16 mouse cellular contexts compared by ENCODE assay signal in genomic region chr7:116200951-116201351, GRCm38 (mm10).
DNase-seq lines count a peak whose midpoint lies in the region; ATAC-seq and TF ChIP-seq lines count a peak whose summit lies in the region.
"Had no signal": no experiment of that assay in that cellular context is flagged by ENCODE, and none has a peak within 500 bp of the region (broad histone marks: within the 10 kb centered on the region; RNA-seq: fewer than 3 reads in every experiment).

No protein-coding gene starts in this region.

- H3K27me3 ChIP-seq in intestine, postnatal 0 days (replicated peaks; ENCODE audit: control insufficient read depth, insufficient read depth, low read length): no peaks in the 10 kb centered on the region
- H3K27me3 ChIP-seq in intestine, embryonic 16.5 days (replicated peaks; ENCODE audit: control insufficient read depth, insufficient read depth, low read length): no peaks in the 10 kb centered on the region

- no peak overlapping the region; the same call in 1 of the 2 replicates for H3K4me2 ChIP-seq in intestine, postnatal 0 days (replicated peaks; ENCODE audit: low read depth)
- no peak overlapping the region for H3K4me2 ChIP-seq in intestine, embryonic 16.5 days (ENCODE audit: low read depth, low read length)
- H3K4me2 ChIP-seq: hindbrain, embryonic 14.5 days; lung, embryonic 14.5 days; midbrain, embryonic 11.5 days had no signal

- WGBS in intestine, postnatal 0 days: 64% methylated on average over 1 of the region's 1 CpGs
- 76% methylated on average over 1 of the region's 1 CpGs for WGBS in intestine, embryonic 16.5 days

- TF ChIP-seq CTCF in intestine, postnatal 0 days (IDR thresholded peaks at IDR 0.05; ENCODE audit: low read depth): no peak

- no peaks in the 10 kb centered on the region for H3K36me3 ChIP-seq in intestine, postnatal 0 days (ENCODE audit: control insufficient read depth, insufficient read depth)
- H3K36me3 ChIP-seq in intestine, embryonic 16.5 days (ENCODE audit: control insufficient read depth, insufficient read depth, low read length): no peaks in the 10 kb centered on the region

- H3K27ac ChIP-seq in intestine, postnatal 0 days (ENCODE audit: low read depth, low read length): peak overlapping the region; percentile 42; the same call in 1 of the 2 replicates
- H3K27ac ChIP-seq in intestine, embryonic 16.5 days (ENCODE audit: low read length): no peak overlapping the region; the same call in 1 of the 2 replicates
- H3K27ac ChIP-seq: hindbrain, embryonic 14.5 days had no signal

- ATAC-seq in intestine, postnatal 0 days: no peak
- no peak for ATAC-seq in intestine, embryonic 16.5 days
- ATAC-seq: forebrain, embryonic 14.5 days had no signal

- H3K9ac ChIP-seq in intestine, postnatal 0 days (ENCODE audit: low read depth, low read length): no peak overlapping the region
- no peak overlapping the region for H3K9ac ChIP-seq in intestine, embryonic 16.5 days (ENCODE audit: low read depth, low read length)
- H3K9ac ChIP-seq: hindbrain, embryonic 14.5 days; lung, embryonic 14.5 days had no signal

- H3K4me3 ChIP-seq in intestine, postnatal 0 days (ENCODE audit: low read depth, low read length): no peak overlapping the region
- H3K4me3 ChIP-seq in intestine, embryonic 16.5 days (ENCODE audit: low read length): no peak overlapping the region

- no peaks in the 10 kb centered on the region for H3K9me3 ChIP-seq in intestine, postnatal 0 days (ENCODE audit: control insufficient read depth)
- H3K9me3 ChIP-seq in intestine, embryonic 16.5 days (ENCODE audit: control insufficient read depth, low read length): no peaks in the 10 kb centered on the region

- H3K4me1 ChIP-seq in intestine, postnatal 0 days (replicated peaks; ENCODE audit: control insufficient read depth, insufficient read depth, low read length): peaks cover 16% of the 10 kb centered on the region
- peaks cover 31% of the 10 kb centered on the region for H3K4me1 ChIP-seq in intestine, embryonic 16.5 days (ENCODE audit: control insufficient read depth, insufficient read depth, low read length)

- peak; percentile 20 to 25 for DNase-seq in cerebellum, postnatal 25 days
- DNase-seq in cerebellum, adult 11 months: no peak
- peak; percentile 67 for DNase-seq in 3134 (ENCODE audit: extremely low read depth, insufficient read length, low spot score)
- peak; percentile 29 for DNase-seq in adrenal gland, postnatal 10 days
- no peak for DNase-seq in frontal cortex, postnatal 36 days (ENCODE audit: low spot score in 2 of 2)
- no peak for DNase-seq in spleen, adult 18-20 months
- DNase-seq: gastrocnemius, postnatal 10 days; kidney, adult 9 months; layer of hippocampus, adult 9-11 months; lung, embryonic 14.5 days; thymus, postnatal 36 days had no signal

Comparison
In these comparisons a context has a peak if more than half of its experiments do, and no peak if none do; other contexts are left out.
1. DNase-seq: peak in cerebellum, postnatal 25 days (2 of 2), 3134 (single experiment) and adrenal gland, postnatal 10 days (single experiment); none in cerebellum, adult 11 months (single experiment), frontal cortex, postnatal 36 days (0 of 2) and spleen, adult 18-20 months (0 of 2).